Mouse (Mus musculus) T-cell, adult 66 days (primary cell): Measurements from ENCODE around the gene Amd1. TPM values are rescaled to one million over a fixed set of nuclear protein-coding genes. Genes with fewer than 3 reads are reported as not detected.

ENCODE experiments used
- total RNA-seq, 2 experiments: library from RNA; stranded (reverse); gene quantifications; 3 replicates in 1 of 2; 4 replicates in 1 of 2; pipeline ENCODE4 v1.2.4; 2023

The Amd1 gene
- total RNA-seq: 10 to 100 TPM; 62.3 to 73.2 TPM

GRCm38 (mm10) chr10:40302140-40302985 lies at the start of gene Amd1:
Gene Amd1 (minus strand): TSS chr10:40302186.

GRCm38 (mm10) chr10:40339351-40339964 lies 37.5 kb upstream of the Amd1 start, which contains the start of gene Cdk19:
Gene Cdk19 (plus strand): TSS chr10:40339564.

GRCm38 (mm10) chr10:40257414-40258255 lies 44.4 kb downstream of the Amd1 start, which contains the start of gene Gtf3c6:
Gene Gtf3c6 (minus strand): TSS chr10:40258108.

GRCm38 (mm10) chr10:40246374-40247165 lies 55.4 kb downstream of the Amd1 start, which contains the start of gene Rpf2:
Gene Rpf2 (minus strand): TSS chr10:40247036.

Other genes starting within 250 kb of the Amd1 start
- 10 to 100 TPM in 1 of 2 experiments, 1 to 10 TPM in 1; 9.7 to 10.8 TPM for gene Slc16a10, start 159.9 kb downstream of the Amd1 start, total RNA-seq
- 10 to 100 TPM; 16.6 to 27.4 TPM for gene Rpf2, start 55.1 kb downstream of the Amd1 start, total RNA-seq
- 10 to 100 TPM; 21.3 to 28.4 TPM for gene Gtf3c6, start 44.1 kb downstream of the Amd1 start, total RNA-seq
- 10 to 100 TPM; 40.0 to 43.1 TPM for gene Cdk19, start 37.4 kb upstream of the Amd1 start, total RNA-seq